Mouse (Mus musculus) E14TG2a.4 (cell line): ENCODE measurements around the gene Muc2.

Experiments used
- H3K27me3 ChIP-seq: 2 replicates; pipeline ENCODE4 v1.6.1; 2014; ENCODE audit warnings: low read length, control low read depth; ENCODE audit not compliant: insufficient read depth
- H3K36me3 ChIP-seq: 2 replicates; pipeline ENCODE4 v1.6.1; 2014; ENCODE audit warnings: low read length, control low read depth; ENCODE audit not compliant: insufficient read depth
- H3K4me1 ChIP-seq: replicated peaks from 2 replicates; pipeline ENCODE4 v1.6.1; 2014; ENCODE audit warnings: low read depth, low read length, control low read depth
- H3K4me3 ChIP-seq: replicated peaks from 2 replicates; pipeline ENCODE4 v1.5.1; 2014; ENCODE audit warnings: mild to moderate bottlenecking, low read length
- H3K9me3 ChIP-seq: 2 replicates; pipeline ENCODE4 v1.6.1; 2014; ENCODE audit warnings: low read length, control low read depth
- CTCF ChIP-seq: conservative IDR thresholded peaks from 2 replicates; pipeline ENCODE4 v1.5.1; 2014; ENCODE audit warnings: low read length
- NANOG ChIP-seq: IDR thresholded peaks from 2 replicates; pipeline ENCODE4 v1.6.1; 2014; ENCODE audit warnings: borderline replicate concordance, low read length, mixed read lengths
- POU5F1 ChIP-seq: IDR thresholded peaks from 2 replicates; pipeline ENCODE4 v1.6.1; 2014; ENCODE audit warnings: low read length, borderline replicate concordance

Muc2 gene

GRCm38 (mm10) chr7:141752513-141752912 is 62.4 kb downstream of the Muc2 start:
- no peak overlapping the region for H3K4me3 ChIP-seq
- H3K36me3 ChIP-seq: no peaks in the 10 kb centered on the region
- no peaks in the 10 kb centered on the region for H3K27me3 ChIP-seq
- H3K9me3 ChIP-seq: no peaks in the 10 kb centered on the region
- TF ChIP-seq CTCF (no peak), POU5F1 (no peak), NANOG (no peak)
- no peaks in the 10 kb centered on the region for H3K4me1 ChIP-seq

- H3K27me3 ChIP-seq: no peaks in the 10 kb centered on the region
- no peaks in the 10 kb centered on the region for H3K4me1 ChIP-seq
- H3K9me3 ChIP-seq: no peaks in the 10 kb centered on the region
- TF ChIP-seq POU5F1 (no peak), CTCF (peak; percentile 87)
- H3K4me3 ChIP-seq: no peak overlapping the region
- H3K36me3 ChIP-seq: no peaks in the 10 kb centered on the region
Measured at GRCm38 (mm10) chr7:141755831-141756230, 65.7 kb downstream of the Muc2 start.

- Histone ChIP-seq H3K4me3 (no peak overlapping the region), H3K36me3 (no peaks in the 10 kb centered on the region), H3K9me3 (no peaks in the 10 kb centered on the region), H3K27me3 (no peaks in the 10 kb centered on the region), H3K4me1 (no peaks in the 10 kb centered on the region)
- TF ChIP-seq CTCF (no peak), NANOG (no peak), POU5F1 (no peak)
Measured at GRCm38 (mm10) chr7:141758291-141758690, 68.2 kb downstream of the Muc2 start.

GRCm38 (mm10) chr7:141770521-141770920 is 80.4 kb downstream of the Muc2 start:
- no peaks in the 10 kb centered on the region for H3K36me3 ChIP-seq
- H3K9me3 ChIP-seq: no peaks in the 10 kb centered on the region
- peaks cover 28% of the 10 kb centered on the region for H3K4me1 ChIP-seq
- TF ChIP-seq POU5F1 (no peak), NANOG (no peak), CTCF (no peak)
- H3K27me3 ChIP-seq: 0 out of 2 replicates have a peak, but pooled peaks cover 3% of the 10 kb centered on the region
- H3K4me3 ChIP-seq: no peak overlapping the region

GRCm38 (mm10) chr7:141770988-141771387 is 80.8 kb downstream of the Muc2 start:
- no peak for TF ChIP-seq NANOG
- TF ChIP-seq POU5F1: no peak
- no peak for TF ChIP-seq CTCF

GRCm38 (mm10) chr7:141772058-141772557 is 82.0 kb downstream of the Muc2 start:
- TF ChIP-seq CTCF (no peak), NANOG (no peak), POU5F1 (no peak)
- Histone ChIP-seq H3K9me3 (peaks cover 3% of the 10 kb centered on the region; the same call in 1 of the 2 replicates), H3K27me3 (0 out of 2 replicates have a peak, but pooled peaks cover 3% of the 10 kb centered on the region)

More at GRCm38 (mm10) chr7:141770988-141771387, 80.8 kb downstream of the Muc2 start:
- H3K4me3 ChIP-seq: no peak overlapping the region
- peaks cover 28% of the 10 kb centered on the region for H3K4me1 ChIP-seq
- 0 out of 2 replicates have a peak, but pooled peaks cover 3% of the 10 kb centered on the region for H3K27me3 ChIP-seq
- H3K9me3 ChIP-seq: no peaks in the 10 kb centered on the region
- H3K36me3 ChIP-seq: no peaks in the 10 kb centered on the region

GRCm38 (mm10) chr7:141774855-141775254 is 84.7 kb downstream of the Muc2 start:
- TF ChIP-seq POU5F1: no peak
- no peak for TF ChIP-seq CTCF
- no peak for TF ChIP-seq NANOG
- Histone ChIP-seq H3K36me3 (no peaks in the 10 kb centered on the region), H3K4me1 (peaks cover 28% of the 10 kb centered on the region), H3K27me3 (0 out of 2 replicates have a peak, but pooled peaks cover 3% of the 10 kb centered on the region), H3K9me3 (peaks cover 3% of the 10 kb centered on the region; the same call in 1 of the 2 replicates), H3K4me3 (no peak overlapping the region)

More at GRCm38 (mm10) chr7:141772058-141772557, 82.0 kb downstream of the Muc2 start:
- H3K36me3 ChIP-seq: no peaks in the 10 kb centered on the region
- H3K4me3 ChIP-seq: no peak overlapping the region
- H3K4me1 ChIP-seq: peaks cover 28% of the 10 kb centered on the region

GRCm38 (mm10) chr7:141776199-141776598 is 86.1 kb downstream of the Muc2 start:
- no peaks in the 10 kb centered on the region for H3K36me3 ChIP-seq
- H3K9me3 ChIP-seq: peaks cover 3% of the 10 kb centered on the region; the same call in 1 of the 2 replicates
- no peak for TF ChIP-seq NANOG
- no peak for TF ChIP-seq CTCF
- TF ChIP-seq POU5F1: no peak
- H3K4me3 ChIP-seq: no peak overlapping the region
- peaks cover 28% of the 10 kb centered on the region for H3K4me1 ChIP-seq
- H3K27me3 ChIP-seq: 0 out of 2 replicates have a peak, but pooled peaks cover under 1% of the 10 kb centered on the region
